Mouse (Mus musculus) testis, postnatal 10 days (tissue): ENCODE measurements around the gene Gltpd2.

Experiments
- DNase-seq: peaks from one replicate; pipeline ENCODE4 v3.0.0; 2021; ENCODE audit warnings: low spot score

The Gltpd2 gene

DNA sequence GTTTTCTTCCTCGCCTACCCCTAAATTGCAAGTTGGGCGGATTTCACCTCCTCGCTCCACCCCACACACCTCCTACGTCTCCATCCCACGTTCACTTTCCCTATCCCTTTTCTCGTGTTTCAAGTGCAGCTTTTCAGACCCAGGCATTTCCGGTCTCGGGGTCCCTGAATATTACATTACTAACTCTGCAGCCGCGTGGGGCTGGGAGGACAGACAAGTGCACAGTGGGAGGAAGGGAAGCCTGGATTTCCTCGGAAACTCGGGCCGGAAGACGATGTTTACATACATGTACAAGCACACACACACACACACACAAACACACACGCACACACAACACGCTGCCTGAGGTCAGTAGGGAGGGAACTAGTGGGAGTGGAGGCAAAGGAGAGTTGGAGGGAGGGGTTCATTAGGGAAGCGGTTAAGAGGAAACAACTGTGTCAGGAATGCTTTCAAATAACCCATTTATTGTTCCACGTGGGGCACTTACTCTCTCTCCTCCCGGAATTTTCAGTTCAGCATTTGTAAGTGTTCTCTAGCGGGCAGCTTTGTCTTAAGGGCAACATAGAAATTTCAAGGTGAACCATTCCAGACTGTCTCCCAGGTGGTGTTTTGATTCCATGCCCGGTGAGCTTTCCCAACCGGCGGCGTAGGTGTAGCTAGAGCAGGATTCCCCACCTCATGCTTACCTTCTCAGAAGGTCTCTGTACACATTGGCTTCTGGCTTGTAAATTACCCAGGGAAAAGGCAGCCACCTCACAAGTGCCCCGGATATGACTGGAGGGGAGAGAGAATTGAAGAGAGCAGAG is 44.7 kb downstream of the Gltpd2 start:
- peak; percentile 49 for DNase-seq

DNA sequence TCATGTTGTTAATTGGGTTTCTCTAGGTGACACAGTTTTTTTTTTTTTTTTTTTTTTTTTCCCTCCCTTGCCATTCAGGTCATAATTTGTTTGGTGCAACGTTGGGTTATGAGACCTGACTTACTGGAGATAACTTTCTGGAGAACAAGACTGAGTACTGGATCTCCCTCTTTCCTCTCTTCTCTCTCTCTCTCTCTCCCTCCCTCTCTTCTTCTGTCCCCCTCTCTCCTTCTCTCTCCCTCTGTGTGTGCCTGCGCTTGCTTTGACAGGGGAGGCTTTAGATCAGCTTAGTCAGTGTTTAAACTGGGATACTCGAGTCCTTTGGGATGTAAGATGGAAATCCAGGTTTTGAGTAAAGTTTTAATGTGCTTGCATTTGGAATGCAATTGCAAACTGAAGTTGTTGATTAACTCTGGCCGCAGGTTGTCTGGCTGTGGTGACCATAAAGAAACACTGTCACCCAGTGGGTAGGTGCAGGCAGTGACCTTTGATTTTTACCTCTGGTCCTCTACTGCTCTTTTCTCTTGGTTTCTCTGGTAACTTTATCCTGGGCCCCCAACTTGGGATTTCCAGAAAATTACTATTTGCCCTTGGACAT is 45.4 kb downstream of the Gltpd2 start:
- DNase-seq: no peak

DNA sequence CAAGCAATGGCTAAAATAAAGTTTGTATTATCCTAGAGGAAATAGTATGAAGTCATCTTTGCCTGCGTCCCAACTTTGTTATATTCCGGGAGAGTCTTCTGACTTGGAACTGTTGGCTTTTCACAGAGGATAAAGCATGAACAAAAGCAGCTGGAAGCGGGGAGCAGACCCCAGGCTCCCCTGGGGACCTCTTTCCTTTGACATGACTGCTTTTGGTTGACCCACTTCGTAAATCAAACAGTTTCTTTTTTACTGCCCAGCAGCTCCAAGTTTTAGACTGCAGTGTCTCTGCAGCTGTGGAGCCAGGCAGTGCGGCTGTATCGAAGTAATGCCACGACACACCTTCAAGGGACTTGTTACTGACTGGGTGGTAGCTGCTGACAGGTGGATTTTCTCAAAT is 47.6 kb downstream of the Gltpd2 start:
- no peak for DNase-seq
